Mouse (Mus musculus) kidney, postnatal 10 days (tissue): ENCODE results near the gene Gm8909.
"Not testable (repeated sequence)": the region's sequence is repeated elsewhere in the genome, so short reads cannot be mapped to it uniquely, and the experiment has no call there.

Experiments used
- DNase-seq: peaks from one replicate; pipeline ENCODE4 v3.0.0; 2021; ENCODE audit warnings: mixed read lengths

The Gm8909 gene

GRCm38 (mm10) chr17:36168039-36168652 is at the start of gene Gm8909:
Gm8909 (minus strand) TSS chr17:36168537.
- peak; percentile 15 for DNase-seq

GRCm38 (mm10) chr17:36215586-36215985 is 47.2 kb upstream of the Gm8909 start:
- DNase-seq, result no peak

GRCm38 (mm10) chr17:36206846-36207245 is 38.5 kb upstream of the Gm8909 start:
- no peak for DNase-seq

- DNase-seq, result no peak
Measured at GRCm38 (mm10) chr17:36205862-36206261, 37.5 kb upstream of the Gm8909 start.

- peak; percentile 17 for DNase-seq
Measured at GRCm38 (mm10) chr17:36205456-36205855, 37.1 kb upstream of the Gm8909 start.

- no peak for DNase-seq
Measured at GRCm38 (mm10) chr17:36201851-36202250, 33.5 kb upstream of the Gm8909 start.

- DNase-seq, result no peak
Measured at GRCm38 (mm10) chr17:36198317-36198716, 30.0 kb upstream of the Gm8909 start.

GRCm38 (mm10) chr17:36194471-36194870 is 26.1 kb upstream of the Gm8909 start:
- DNase-seq, result no peak

GRCm38 (mm10) chr17:36193546-36194141 is 25.3 kb upstream of the Gm8909 start:
- DNase-seq, result peak; percentile 85

- DNase-seq, result no peak
Measured at GRCm38 (mm10) chr17:36192371-36192770, 24.0 kb upstream of the Gm8909 start.

- DNase-seq, result no peak
Measured at GRCm38 (mm10) chr17:36190169-36190507, 21.8 kb upstream of the Gm8909 start, which contains the start of gene H2-T3. H2-T3 (minus strand) TSS chr17:36190287.

- DNase-seq, result no peak
Measured at GRCm38 (mm10) chr17:36189491-36190168, 21.3 kb upstream of the Gm8909 start.

GRCm38 (mm10) chr17:36187540-36187939 is 19.2 kb upstream of the Gm8909 start:
- no peak for DNase-seq

- DNase-seq, result no peak
Measured at GRCm38 (mm10) chr17:36182212-36182611, 13.9 kb upstream of the Gm8909 start.

GRCm38 (mm10) chr17:36179446-36179845 is 11.1 kb upstream of the Gm8909 start:
- DNase-seq, result not testable (repeated sequence)

GRCm38 (mm10) chr17:36178938-36179337 is 10.6 kb upstream of the Gm8909 start:
- peak; percentile 23 for DNase-seq

GRCm38 (mm10) chr17:36176132-36176531 is 7.8 kb upstream of the Gm8909 start:
- DNase-seq, result not testable (repeated sequence)

- no peak for DNase-seq
Measured at GRCm38 (mm10) chr17:36170287-36170814, 2.0 kb upstream of the Gm8909 start.

GRCm38 (mm10) chr17:36169753-36170152 is 1.4 kb upstream of the Gm8909 start:
- DNase-seq, result no peak

- DNase-seq, result not testable (repeated sequence)
Measured at GRCm38 (mm10) chr17:36169094-36169493, 757 bp upstream of the Gm8909 start.

GRCm38 (mm10) chr17:36167306-36168038 is 865 bp downstream of the Gm8909 start:
- DNase-seq, result no peak

GRCm38 (mm10) chr17:36166901-36167300 is 1.4 kb downstream of the Gm8909 start:
- not testable (repeated sequence) for DNase-seq
